Mouse (Mus musculus) granulocyte monocyte progenitor cell, adult 5-6 weeks (primary cell): ENCODE results near the gene Kcnt2. TPM values are rescaled to one million over a fixed set of nuclear protein-coding genes. Genes with fewer than 3 reads are reported as not detected.

Source experiments
- total RNA-seq, 2 experiments: library from RNA; stranded (forward) in 1 of 2; stranded (reverse) in 1 of 2; fragments of 200-712, 200-1000 nt in 1 of 2; fragments of >200 nt in 1 of 2; fragmentation: Nextera tagmentation in 1 of 2; gene quantifications; 2 replicates each; pipeline ENCODE4 v1.2.3; 2014 to 2017

Kcnt2 gene
- total RNA-seq, 2 experiments from 2014 or later: not detected

Other genes with a start within 250 kb of the Kcnt2 start
- not detected in 2 replicates for gene Cfh, start 62.4 kb upstream of the Kcnt2 start, total RNA-seq (2014; fragmentation: Nextera tagmentation)
- gene Cfh, start 62.4 kb upstream of the Kcnt2 start, total RNA-seq (2017): 0.13 and 0.93 TPM in 2 replicates